Mouse (Mus musculus) frontal cortex, adult (tissue): Measurements from ENCODE around the gene Gm8300.
"Not testable (repeated sequence)": the region's sequence is repeated elsewhere in the genome, so short reads cannot be mapped to it uniquely, and the experiment has no call there.

Experiments
- ATAC-seq: cut with Nextera tagmentation; 2 replicates; pipeline ENCODE4 v1.9.2; 2017; ENCODE audit warnings: mild to moderate bottlenecking, moderate library complexity, mixed read lengths; ENCODE audit not compliant: low TSS enrichment

Gm8300 gene

GRCm38 (mm10) chr12:87514016-87514415 lies at the start of gene Gm8300:
Gene Gm8300, plus strand, starts transcription at chr12:87514316.
- ATAC-seq = not testable (repeated sequence)

- ATAC-seq = no peak
These were observed 49.3 kb upstream of the Gm8300 start for GRCm38 (mm10) chr12:87464678-87465297.

- ATAC-seq = no peak
These were observed 43.6 kb upstream of the Gm8300 start for GRCm38 (mm10) chr12:87470263-87471136.

GRCm38 (mm10) chr12:87471421-87471963 lies 42.6 kb upstream of the Gm8300 start:
- ATAC-seq = peak; percentile 61

GRCm38 (mm10) chr12:87471964-87472786 lies 41.9 kb upstream of the Gm8300 start, which contains the start of gene Snw1:
Gene Snw1, minus strand, starts transcription at chr12:87472274.
- ATAC-seq = peak; percentile 98

- no peak for ATAC-seq
These were observed 39.4 kb upstream of the Gm8300 start for GRCm38 (mm10) chr12:87474756-87475155.

GRCm38 (mm10) chr12:87482482-87482881 lies 31.6 kb upstream of the Gm8300 start:
- ATAC-seq = not testable (repeated sequence)

- ATAC-seq = not testable (repeated sequence)
These were observed 25.4 kb upstream of the Gm8300 start for GRCm38 (mm10) chr12:87488683-87489082.

- not testable (repeated sequence) for ATAC-seq
These were observed 19.7 kb upstream of the Gm8300 start, which contains the start of gene Gm5788 for GRCm38 (mm10) chr12:87494421-87494820. Gene Gm5788, plus strand, starts transcription at chr12:87494721.

- ATAC-seq = not testable (repeated sequence)
These were observed 5.5 kb downstream of the Gm8300 start for GRCm38 (mm10) chr12:87519616-87520015.

- no peak for ATAC-seq
These were observed 29.8 kb downstream of the Gm8300 start for GRCm38 (mm10) chr12:87543927-87544326.

- not testable (repeated sequence) for ATAC-seq
These were observed 36.5 kb downstream of the Gm8300 start for GRCm38 (mm10) chr12:87550628-87551027.
